Mouse (Mus musculus): ENCODE measurements around the gene Sytl2.

The Sytl2 gene

GRCm38 (mm10) chr7:90312151-90312883, 10.3 kb downstream of the Sytl2 start:
- DNase-seq: no peak

GRCm38 (mm10) chr7:90313421-90313820, 11.4 kb downstream of the Sytl2 start:
- DNase-seq: no peak

- no peak for DNase-seq
These were observed 14.8 kb downstream of the Sytl2 start for GRCm38 (mm10) chr7:90316823-90317222.

- no peak for DNase-seq
These were observed 17.4 kb downstream of the Sytl2 start for GRCm38 (mm10) chr7:90319446-90319845.

- DNase-seq: no peak
These were observed 18.1 kb downstream of the Sytl2 start for GRCm38 (mm10) chr7:90320124-90320523.

GRCm38 (mm10) chr7:90325166-90325565, 23.1 kb downstream of the Sytl2 start:
- DNase-seq: no peak

- DNase-seq: no peak
These were observed 28.1 kb downstream of the Sytl2 start for GRCm38 (mm10) chr7:90330200-90330599.

GRCm38 (mm10) chr7:90332483-90333065, 30.5 kb downstream of the Sytl2 start:
- no peak for DNase-seq

- DNase-seq: no peak
These were observed 32.3 kb downstream of the Sytl2 start for GRCm38 (mm10) chr7:90334362-90334761.

GRCm38 (mm10) chr7:90334831-90335230, 32.8 kb downstream of the Sytl2 start:
- DNase-seq: no peak

GRCm38 (mm10) chr7:90335755-90336194, 33.7 kb downstream of the Sytl2 start:
- DNase-seq: no peak

GRCm38 (mm10) chr7:90341212-90341957, 39.3 kb downstream of the Sytl2 start:
- no peak for DNase-seq

GRCm38 (mm10) chr7:90344903-90345302, 42.9 kb downstream of the Sytl2 start:
- no peak for DNase-seq

GRCm38 (mm10) chr7:90347779-90348437, 45.9 kb downstream of the Sytl2 start:
- no peak for DNase-seq

GRCm38 (mm10) chr7:90349014-90349413, 47.0 kb downstream of the Sytl2 start:
- DNase-seq: no peak

- DNase-seq: no peak
These were observed 50.1 kb downstream of the Sytl2 start for GRCm38 (mm10) chr7:90352183-90352582.

- no peak for DNase-seq
These were observed 51.6 kb downstream of the Sytl2 start for GRCm38 (mm10) chr7:90353488-90354228.

GRCm38 (mm10) chr7:90354229-90354604, 52.2 kb downstream of the Sytl2 start:
- no peak for DNase-seq

- DNase-seq: no peak
These were observed 53.4 kb downstream of the Sytl2 start for GRCm38 (mm10) chr7:90355454-90355853.

GRCm38 (mm10) chr7:90355995-90356394, 53.9 kb downstream of the Sytl2 start:
- DNase-seq: no peak

GRCm38 (mm10) chr7:90362788-90363187, 60.7 kb downstream of the Sytl2 start:
- DNase-seq: no peak

GRCm38 (mm10) chr7:90370071-90370851, 68.2 kb downstream of the Sytl2 start:
- DNase-seq: peak; percentile 65

All from cerebellum, adult 11-12 months (tissue).